Mouse (Mus musculus) stomach, embryonic 15.5 days (tissue): ENCODE results near the gene Nudt1. TPM values are rescaled to one million over a fixed set of nuclear protein-coding genes. Genes with fewer than 3 reads are reported as not detected.

Experiments
- ATAC-seq: fragments of 200-750 bp; cut with Nextera tagmentation; 2 replicates; pipeline ENCODE4 v1.8.0; 2017; ENCODE audit warnings: low read depth, moderate number of reproducible peaks, moderate TSS enrichment; ENCODE audit not compliant: insufficient read depth, low FRiP score
- H3K27ac ChIP-seq: fragments of 300-500 bp; sonication (generic); 2 replicates; pipeline ENCODE4 v1.5.1; 2015; ENCODE audit warnings: mild to moderate bottlenecking, inconsistent platforms
- H3K27me3 ChIP-seq: fragments of 300-500 bp; sonication (generic); replicated peaks from 2 replicates; pipeline ENCODE4 v1.6.1; 2015; ENCODE audit warnings: inconsistent platforms
- H3K36me3 ChIP-seq: fragments of 300-500 bp; sonication (generic); 2 replicates; pipeline ENCODE4 v1.6.1; 2015; ENCODE audit warnings: inconsistent platforms
- H3K4me1 ChIP-seq: fragments of 300-500 bp; sonication (generic); 2 replicates; pipeline ENCODE4 v1.6.1; 2015; ENCODE audit warnings: inconsistent platforms
- H3K4me2 ChIP-seq: fragments of 300-500 bp; sonication (generic); 2 replicates; pipeline ENCODE4 v1.6.1; 2015; ENCODE audit warnings: mild to moderate bottlenecking, inconsistent platforms
- H3K4me3 ChIP-seq: fragments of 300-500 bp; sonication (generic); replicated peaks from 2 replicates; pipeline ENCODE4 v1.5.1; 2015; ENCODE audit warnings: inconsistent platforms
- H3K9ac ChIP-seq: fragments of 300-500 bp; sonication (generic); 2 replicates; pipeline ENCODE4 v1.6.1; 2015; ENCODE audit warnings: inconsistent platforms
- H3K9me3 ChIP-seq: fragments of 300-500 bp; sonication (generic); 2 replicates; pipeline ENCODE4 v1.6.1; 2016; ENCODE audit warnings: inconsistent platforms
- WGBS: fragments of 180-500 bp; shearing (Covaris S2); methylation state at CpG from one replicate; pipeline ENCODE4 v1.1.7; 2015; 5-methylcytosine and 5-hydroxymethylcytosine counted together
- polyA plus RNA-seq: library from polyadenylated mRNA; unstranded; fragments of >200 nt; fragmentation: Nextera tagmentation; extraction: Ambion mirVana; gene quantifications from 2 replicates; pipeline ENCODE4 v1.2.1, GENCODE M21; 2015

Gene Nudt1
- 41.7 and 42.2 TPM in 2 replicates for polyA plus RNA-seq

DNA sequence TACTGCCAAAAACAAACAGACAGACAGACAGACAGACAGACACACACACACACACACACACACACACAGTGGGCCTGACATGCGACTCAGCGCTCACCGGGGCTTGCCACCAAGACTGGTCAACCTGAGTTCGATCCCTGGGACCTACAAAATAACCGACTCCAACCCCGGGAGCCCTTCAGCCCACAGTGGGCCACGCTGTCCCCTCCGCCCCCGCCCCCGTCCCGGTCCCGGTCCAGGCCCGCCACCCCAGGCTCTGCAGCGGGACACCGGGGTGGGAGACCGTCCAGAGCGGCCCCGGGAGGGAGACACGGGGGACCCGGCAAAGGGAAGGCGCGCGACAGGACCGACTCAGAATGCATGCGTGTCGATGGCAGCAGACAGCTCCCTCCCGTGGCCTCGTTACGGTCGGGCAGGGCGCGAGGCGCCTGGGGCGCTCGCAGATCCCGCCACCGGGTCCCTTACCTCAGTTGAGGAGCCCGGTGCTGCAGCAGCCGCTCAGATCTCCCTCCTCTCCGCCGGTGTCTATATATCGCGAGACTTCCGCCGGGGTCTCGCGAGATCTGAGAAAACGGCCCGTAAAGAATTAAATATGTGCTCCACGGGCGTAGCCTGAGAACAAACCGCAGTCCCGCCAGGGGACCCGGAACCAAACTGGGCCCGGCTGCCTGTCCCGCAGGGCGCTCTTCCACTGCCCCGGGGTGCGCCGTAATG lies at the start of gene Nudt1, which contains the start of gene Mad1l1:
TSS of gene Nudt1 (plus strand) at position 615 of the 714 bp plus-strand sequence.
TSS of gene Mad1l1 (minus strand) at position 511 of the 714 bp plus-strand sequence.
- H3K27me3 ChIP-seq: no peaks in the 10 kb centered on the region
- no peaks in the 10 kb centered on the region for H3K9me3 ChIP-seq
- no peaks in the 10 kb centered on the region for H3K36me3 ChIP-seq
- H3K9ac ChIP-seq: peak within 1 kb of the TSS; percentile 98
- H3K4me3 ChIP-seq: peak within 1 kb of the TSS; percentile 98
- peak within 1 kb of the TSS; percentile 65 for H3K4me2 ChIP-seq
- peak within 1 kb of the TSS; percentile 71 for H3K27ac ChIP-seq
- ATAC-seq: peak; percentile 95
- H3K4me1 ChIP-seq: peaks cover 10% of the 10 kb centered on the region
- under 1% methylated on average over 60 of the region's 60 CpGs for WGBS

DNA sequence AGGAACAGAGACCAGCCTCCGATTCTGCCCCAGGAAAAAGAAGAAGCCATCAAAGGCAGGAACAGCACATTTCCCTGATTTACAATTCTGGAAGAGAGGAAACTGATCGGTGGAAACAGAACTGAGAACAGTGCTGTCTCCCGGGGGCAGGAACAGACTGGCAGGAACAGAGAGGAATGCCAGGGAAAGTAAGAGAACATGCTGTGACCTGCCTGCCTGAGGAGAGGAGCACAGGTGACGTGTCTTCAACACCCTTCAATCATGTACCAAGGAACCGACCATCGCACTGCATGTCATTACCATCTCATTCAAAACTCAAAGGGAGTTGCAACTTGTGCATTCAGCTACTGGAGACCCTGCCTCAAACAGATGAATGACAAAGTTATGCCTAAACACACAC lies 44.7 kb upstream of the Nudt1 start:
- ATAC-seq: no peak
- Histone ChIP-seq H3K9me3 (no peaks in the 10 kb centered on the region), H3K27me3 (no peaks in the 10 kb centered on the region), H3K9ac (no peak overlapping the region), H3K27ac (no peak overlapping the region), H3K4me1 (no peaks in the 10 kb centered on the region), H3K36me3 (no peaks in the 10 kb centered on the region), H3K4me2 (no peak overlapping the region), H3K4me3 (no peak overlapping the region)
- WGBS: 83% methylated on average over 6 of the region's 6 CpGs

DNA sequence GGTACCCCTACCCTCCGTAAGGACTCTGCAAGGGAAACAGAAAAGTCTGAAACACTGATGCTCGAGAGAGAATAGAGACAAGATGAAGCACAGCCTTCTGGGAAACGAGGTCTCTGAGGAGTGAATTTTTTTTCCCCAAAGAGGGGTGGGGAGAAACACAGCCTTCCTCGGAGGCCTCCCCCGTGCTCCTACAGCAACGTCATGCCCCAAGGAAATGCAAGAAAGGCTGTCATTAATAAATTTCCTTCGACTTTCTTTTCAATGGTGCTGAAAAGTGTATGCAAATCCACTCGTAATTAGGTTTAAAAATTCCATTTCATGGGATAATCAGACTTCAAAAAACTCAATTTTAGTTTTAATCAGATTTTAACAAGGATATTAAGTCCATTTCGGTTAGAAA lies 41.3 kb upstream of the Nudt1 start:
- Histone ChIP-seq H3K9me3 (no peaks in the 10 kb centered on the region), H3K4me2 (no peak overlapping the region), H3K27me3 (no peaks in the 10 kb centered on the region), H3K4me1 (no peaks in the 10 kb centered on the region), H3K4me3 (no peak overlapping the region), H3K27ac (no peak overlapping the region), H3K9ac (no peak overlapping the region), H3K36me3 (peaks cover 7% of the 10 kb centered on the region; the same call in 1 of the 2 replicates)
- ATAC-seq: no peak
- 80% methylated on average over 9 of the region's 9 CpGs for WGBS

GRCm38 (mm10) chr5:140282376-140282775 lies 39.1 kb upstream of the Nudt1 start:
- ATAC-seq: no peak
- no peak overlapping the region for H3K27ac ChIP-seq
- H3K4me3 ChIP-seq: no peak overlapping the region
- 71% methylated on average over 8 of the region's 8 CpGs for WGBS
- H3K4me1 ChIP-seq: no peaks in the 10 kb centered on the region
- no peak overlapping the region for H3K9ac ChIP-seq
- H3K27me3 ChIP-seq: no peaks in the 10 kb centered on the region
- no peak overlapping the region for H3K4me2 ChIP-seq
- peaks cover 11% of the 10 kb centered on the region; the same call in 1 of the 2 replicates for H3K36me3 ChIP-seq
- no peaks in the 10 kb centered on the region for H3K9me3 ChIP-seq

DNA sequence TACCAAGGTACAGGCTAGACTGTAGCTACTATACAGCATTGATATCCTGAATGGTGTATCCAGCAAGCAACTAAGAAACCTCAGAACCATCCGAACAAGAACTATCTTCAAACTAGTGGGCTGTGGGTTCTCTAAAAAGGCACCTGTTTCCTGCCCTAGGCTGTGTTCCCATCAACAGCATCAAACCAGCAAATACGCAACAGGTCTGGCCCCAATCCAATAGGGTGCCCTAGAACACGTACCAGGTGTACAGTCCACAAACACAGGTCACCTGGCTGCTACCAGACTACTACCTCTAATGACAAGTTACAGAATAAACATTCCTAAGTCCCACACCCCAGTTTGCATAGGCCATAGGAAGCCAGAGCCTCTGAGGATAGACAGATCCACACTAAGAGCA lies 38.6 kb upstream of the Nudt1 start:
- no peak overlapping the region for H3K4me2 ChIP-seq
- H3K9ac ChIP-seq: no peak overlapping the region
- no peak for ATAC-seq
- no peaks in the 10 kb centered on the region for H3K9me3 ChIP-seq
- H3K4me1 ChIP-seq: no peaks in the 10 kb centered on the region
- H3K4me3 ChIP-seq: no peak overlapping the region
- peaks cover 11% of the 10 kb centered on the region; the same call in 1 of the 2 replicates for H3K36me3 ChIP-seq
- WGBS: 80% methylated on average over 3 of the region's 3 CpGs
- no peaks in the 10 kb centered on the region for H3K27me3 ChIP-seq
- H3K27ac ChIP-seq: no peak overlapping the region

DNA sequence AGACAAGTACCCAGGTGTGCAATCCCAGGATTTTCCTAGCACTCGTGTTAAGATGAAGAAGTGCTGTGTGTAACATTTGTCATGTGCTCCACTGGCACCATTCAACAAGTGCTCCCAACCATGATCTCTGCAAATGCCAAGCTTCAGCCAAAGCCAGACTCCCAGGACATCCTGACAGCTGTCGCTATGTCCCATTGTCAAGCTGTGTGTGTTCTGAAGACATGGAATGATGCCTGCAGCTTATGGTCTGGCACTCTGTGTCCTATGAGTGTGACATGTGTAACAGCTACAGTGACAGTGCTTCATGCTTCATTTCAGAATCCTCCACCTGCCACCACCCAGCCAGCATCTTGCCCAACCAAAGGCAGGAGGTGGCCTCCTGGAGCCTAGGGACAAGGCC lies 37.4 kb upstream of the Nudt1 start:
- H3K4me3 ChIP-seq: no peak overlapping the region
- 90% methylated on average over 2 of the region's 2 CpGs for WGBS
- no peak overlapping the region for H3K9ac ChIP-seq
- no peak overlapping the region for H3K27ac ChIP-seq
- H3K4me1 ChIP-seq: no peaks in the 10 kb centered on the region
- H3K36me3 ChIP-seq: peaks cover 11% of the 10 kb centered on the region; the same call in 1 of the 2 replicates
- no peaks in the 10 kb centered on the region for H3K9me3 ChIP-seq
- H3K4me2 ChIP-seq: no peak overlapping the region
- no peaks in the 10 kb centered on the region for H3K27me3 ChIP-seq
- ATAC-seq: no peak

- Histone ChIP-seq H3K4me1 (no peaks in the 10 kb centered on the region), H3K4me2 (no peak overlapping the region), H3K9me3 (no peaks in the 10 kb centered on the region), H3K4me3 (no peak overlapping the region), H3K27me3 (no peaks in the 10 kb centered on the region), H3K9ac (no peak overlapping the region), H3K27ac (no peak overlapping the region), H3K36me3 (peaks cover 11% of the 10 kb centered on the region; the same call in 1 of the 2 replicates)
- WGBS: 84% methylated on average over 2 of the region's 2 CpGs
- ATAC-seq: no peak
Observed at GRCm38 (mm10) chr5:140284761-140285160, 36.7 kb upstream of the Nudt1 start.

DNA sequence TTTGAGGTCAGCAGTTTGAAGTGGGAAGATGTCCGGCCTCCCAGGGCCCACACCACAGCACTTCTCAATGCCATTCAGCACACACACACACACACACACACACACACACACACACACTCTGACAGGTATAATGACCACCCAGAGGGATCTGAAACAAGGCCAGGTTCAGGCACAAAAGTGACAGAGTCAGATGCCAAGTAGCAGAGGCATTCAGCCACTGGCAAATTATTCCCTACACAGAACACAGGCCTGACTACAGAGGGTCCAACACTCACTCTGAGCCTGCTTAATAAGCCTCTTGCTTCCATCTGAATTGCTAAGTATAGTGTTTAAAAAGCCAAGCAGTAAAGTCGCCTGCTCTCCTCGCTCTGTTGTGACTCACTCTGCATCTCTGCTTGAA lies 33.2 kb upstream of the Nudt1 start:
- Histone ChIP-seq H3K4me3 (no peak overlapping the region), H3K36me3 (peaks cover 18% of the 10 kb centered on the region), H3K9me3 (no peaks in the 10 kb centered on the region), H3K27ac (no peak overlapping the region), H3K9ac (no peak overlapping the region), H3K27me3 (no peaks in the 10 kb centered on the region), H3K4me2 (no peak overlapping the region), H3K4me1 (no peaks in the 10 kb centered on the region)
- no peak for ATAC-seq
- WGBS: 79% methylated on average over 3 of the region's 3 CpGs

GRCm38 (mm10) chr5:140289161-140289560 lies 32.3 kb upstream of the Nudt1 start:
- 93% methylated on average over 2 of the region's 2 CpGs for WGBS
- no peak for ATAC-seq

DNA sequence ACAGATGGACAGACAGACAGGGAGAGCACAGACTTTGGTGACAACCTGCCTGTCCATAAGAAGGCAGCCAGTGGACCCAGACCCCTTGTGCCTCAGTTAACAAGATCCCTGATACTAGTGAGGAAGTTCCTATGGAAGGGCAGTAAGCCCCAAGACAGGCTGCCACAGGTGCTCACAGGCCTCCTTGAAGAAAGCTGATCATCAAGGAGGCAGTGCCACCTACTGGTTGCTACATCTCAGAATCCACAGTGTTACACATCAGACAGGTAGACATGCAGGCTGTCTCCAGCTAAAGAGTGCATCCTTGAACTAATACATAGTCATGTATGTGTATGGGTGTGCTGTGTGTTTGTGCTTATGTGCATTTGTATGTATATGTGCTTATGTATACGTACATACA lies 29.3 kb upstream of the Nudt1 start:
- Histone ChIP-seq H3K4me2 (no peak overlapping the region), H3K27ac (no peak overlapping the region), H3K9ac (no peak overlapping the region), H3K36me3 (peaks cover 12% of the 10 kb centered on the region; the same call in 1 of the 2 replicates), H3K9me3 (no peaks in the 10 kb centered on the region), H3K4me3 (no peak overlapping the region), H3K27me3 (no peaks in the 10 kb centered on the region), H3K4me1 (no peaks in the 10 kb centered on the region)
- ATAC-seq: no peak; the same call in 1 of the 2 replicates
- 82% methylated on average over 1 of the region's 1 CpGs for WGBS

More at GRCm38 (mm10) chr5:140289161-140289560, 32.3 kb upstream of the Nudt1 start:
- H3K9ac ChIP-seq: no peak overlapping the region
- H3K9me3 ChIP-seq: no peaks in the 10 kb centered on the region
- no peak overlapping the region for H3K27ac ChIP-seq
- no peak overlapping the region for H3K4me3 ChIP-seq
- no peaks in the 10 kb centered on the region for H3K4me1 ChIP-seq
- no peaks in the 10 kb centered on the region for H3K27me3 ChIP-seq
- no peak overlapping the region for H3K4me2 ChIP-seq
- peaks cover 16% of the 10 kb centered on the region for H3K36me3 ChIP-seq

DNA sequence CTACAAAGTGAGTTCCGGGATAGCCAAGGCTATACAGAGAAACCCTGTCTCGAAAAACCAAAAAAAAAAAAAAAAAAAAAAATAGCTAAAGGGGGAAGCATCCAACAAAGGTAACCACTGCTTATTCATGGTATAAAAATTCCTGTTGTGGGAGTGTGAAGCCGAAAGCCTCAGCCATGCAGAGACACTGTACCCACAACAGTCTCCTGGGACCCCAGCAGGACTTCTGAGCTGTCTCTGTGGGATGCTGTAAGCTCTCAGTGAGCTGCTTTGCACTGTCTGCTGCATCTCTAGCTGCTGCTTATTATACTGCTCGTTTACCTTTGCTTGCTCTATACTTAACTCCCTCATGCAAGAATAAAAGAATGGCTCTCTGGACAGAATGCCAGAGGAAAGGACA lies 23.2 kb upstream of the Nudt1 start:
- Histone ChIP-seq H3K9ac (no peak overlapping the region), H3K27me3 (no peaks in the 10 kb centered on the region), H3K36me3 (peaks cover 27% of the 10 kb centered on the region), H3K4me3 (no peak overlapping the region), H3K27ac (no peak overlapping the region), H3K4me1 (no peaks in the 10 kb centered on the region), H3K9me3 (no peaks in the 10 kb centered on the region), H3K4me2 (no peak overlapping the region)
- ATAC-seq: no peak
- 95% methylated on average over 4 of the region's 4 CpGs for WGBS

DNA sequence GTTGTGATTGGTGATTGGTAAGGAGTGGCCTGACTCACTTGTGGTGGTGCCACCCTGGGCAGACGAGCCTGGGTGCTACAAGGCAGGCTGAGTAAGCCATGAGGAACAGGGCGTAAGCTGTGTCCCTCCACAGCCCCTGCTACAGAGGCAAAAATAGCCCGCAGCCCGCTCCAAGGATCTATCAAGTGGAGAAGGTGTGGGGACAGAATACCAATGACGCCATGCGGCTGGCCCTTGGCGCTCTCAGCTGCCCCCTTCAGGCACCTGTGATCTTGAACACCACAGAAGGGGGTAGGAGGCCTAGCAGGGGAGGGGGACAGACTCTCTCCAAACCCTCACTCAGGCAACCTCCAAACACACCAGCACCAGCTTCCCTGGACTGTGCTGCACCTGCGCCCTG lies 15.4 kb upstream of the Nudt1 start:
- Histone ChIP-seq H3K4me3 (no peak overlapping the region), H3K27ac (no peak overlapping the region), H3K36me3 (peaks cover 33% of the 10 kb centered on the region), H3K4me1 (no peaks in the 10 kb centered on the region), H3K9ac (no peak overlapping the region), H3K9me3 (no peaks in the 10 kb centered on the region), H3K27me3 (no peaks in the 10 kb centered on the region), H3K4me2 (no peak overlapping the region)
- WGBS: 86% methylated on average over 8 of the region's 8 CpGs
- no peak for ATAC-seq
